Mouse (Mus musculus) left cerebral cortex, adult 2 months (tissue): ENCODE measurements at regions not wholly inside any gene's neighbourhood (a gene's known extent, or its start where the extent isn't known, plus 50 kb on each side); places are given as distances from the start of the nearest gene placed in this dataset.

Experiments used
- DNase-seq, 2 experiments: peaks; one replicate each; pipeline ENCODE4 v3.0.0; 2021 to 2022; ENCODE audit warnings: low spot score in 2 of 2, mixed read lengths in 1 of 2; ENCODE audit errors: extremely low spot score in 1 of 2
- H3K27ac ChIP-seq: fragments of 200-600 bp; 2 replicates; pipeline ENCODE4 v1.8.1; 2022
- H3K4me3 ChIP-seq: fragments of 200-600 bp; 2 replicates; pipeline ENCODE4 v1.8.1; 2022
- CTCF ChIP-seq: fragments of 200-600 bp; IDR thresholded peaks from 2 replicates; pipeline ENCODE4 v1.8.1; 2022; ENCODE audit warnings: antibody characterized with exemption, mild to moderate bottlenecking, moderate library complexity
- intact Hi-C: fragments of 180-260 bp; cut with DNase I; formaldehyde crosslinking; loops from one replicate; pipeline ENCODE4 v1.15.1; 2025

DNA sequence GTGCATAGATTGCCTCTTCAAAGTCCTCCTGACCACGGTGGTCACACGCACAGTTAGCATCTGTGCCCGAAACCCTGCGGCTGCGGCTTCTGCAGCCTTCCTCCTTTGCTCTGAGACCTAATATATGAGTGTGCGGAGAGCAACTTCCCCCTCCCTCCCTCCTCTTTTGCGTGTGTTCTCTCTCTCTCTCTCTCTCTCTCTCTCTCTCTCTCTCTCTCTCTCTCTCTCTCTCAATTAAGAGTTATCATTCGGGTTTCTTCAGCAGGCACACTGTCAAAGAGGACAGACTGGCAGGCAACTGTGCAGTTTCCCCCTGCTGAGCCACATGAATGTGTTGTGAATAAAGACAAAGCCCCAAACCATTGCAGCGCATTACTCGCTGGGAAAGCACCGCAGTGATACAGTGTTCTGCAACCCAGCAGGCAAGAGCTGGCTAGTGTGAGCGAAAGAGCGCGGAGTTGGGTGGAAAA lies 900.8 kb downstream of the Mat2b start:
- TF ChIP-seq CTCF = no peak
- no peak overlapping the region; the same call in 1 of the 2 replicates for H3K4me3 ChIP-seq
- no peak overlapping the region for H3K27ac ChIP-seq
- intact Hi-C loops = no loop called here
- peak; percentile 18 for DNase-seq

- no peak for DNase-seq
- Histone ChIP-seq H3K4me3 (no peak overlapping the region), H3K27ac (no peak overlapping the region)
- intact Hi-C loops = no loop called here
- TF ChIP-seq CTCF = no peak
These were observed 902.9 kb downstream of the Mat2b start for GRCm38 (mm10) chr11:39792112-39792511.
